Mouse (Mus musculus) intestine, embryonic 14.5 days (tissue): ENCODE measurements around the gene Slc35f4. TPM values are rescaled to one million over a fixed set of nuclear protein-coding genes. Genes with fewer than 3 reads are reported as not detected.
"Not testable (repeated sequence)": the region's sequence is repeated elsewhere in the genome, so short reads cannot be mapped to it uniquely, and the experiment has no call there.

Experiments
- ATAC-seq: fragments of 200-750 bp; cut with Nextera tagmentation; replicated peaks from 2 replicates; pipeline ENCODE4 v1.8.0; 2017; ENCODE audit warnings: low read depth, moderate number of reproducible peaks, moderate TSS enrichment, moderate library complexity; ENCODE audit not compliant: low FRiP score, low TSS enrichment
- DNase-seq: peaks from one replicate; pipeline ENCODE4 v3.0.0-alpha.2; 2018; ENCODE audit warnings: low spot score
- H3K27ac ChIP-seq: fragments of 300-500 bp; sonication (generic); 2 replicates; pipeline ENCODE4 v1.5.1; 2014; ENCODE audit warnings: low read depth, mild to moderate bottlenecking, control low read depth
- H3K27me3 ChIP-seq: fragments of 300-500 bp; sonication (generic); replicated peaks from 2 replicates; pipeline ENCODE4 v1.6.1; 2014; ENCODE audit warnings: low read length, control low read depth; ENCODE audit not compliant: control insufficient read depth, insufficient read depth
- H3K36me3 ChIP-seq: fragments of 300-500 bp; sonication (generic); 2 replicates; pipeline ENCODE4 v1.6.1; 2014; ENCODE audit warnings: low read length, control low read depth; ENCODE audit not compliant: control insufficient read depth, insufficient read depth
- H3K4me1 ChIP-seq: fragments of 300-500 bp; sonication (generic); replicated peaks from 2 replicates; pipeline ENCODE4 v1.6.1; 2014; ENCODE audit warnings: low read length, control low read depth, mixed read lengths; ENCODE audit not compliant: control insufficient read depth, insufficient read depth
- H3K4me2 ChIP-seq: fragments of 300-500 bp; sonication (generic); 2 replicates; pipeline ENCODE4 v1.6.1; 2014; ENCODE audit warnings: low read length
- H3K4me3 ChIP-seq: fragments of 300-500 bp; sonication (generic); 2 replicates; pipeline ENCODE4 v1.5.1; 2014; ENCODE audit warnings: low read depth, low read length, control low read depth, mixed read lengths
- H3K9ac ChIP-seq: fragments of 300-500 bp; sonication (generic); 2 replicates; pipeline ENCODE4 v1.6.1; 2014; ENCODE audit warnings: mild to moderate bottlenecking, low read length
- H3K9me3 ChIP-seq: fragments of 300-500 bp; sonication (generic); 2 replicates; pipeline ENCODE4 v1.6.1; 2016; ENCODE audit warnings: low read length, control low read depth; ENCODE audit not compliant: control insufficient read depth
- WGBS: fragments of 180-500 bp; shearing (Covaris S2); extraction: QIAGEN DNeasy Blood & Tissue Kit; methylation state at CpG from one replicate; pipeline ENCODE4 v1.1.7; 2014; 5-methylcytosine and 5-hydroxymethylcytosine counted together
- microRNA-seq: library from miRNA; unstranded; fragments of <30 nt; microRNA quantifications from one replicate; pipeline ENCODE4, GENCODE M21; 2016
- polyA plus RNA-seq: library from polyadenylated mRNA; unstranded; fragments of >200 nt; fragmentation: Nextera tagmentation; extraction: Ambion mirVana; gene quantifications from 2 replicates; pipeline ENCODE4 v1.2.1, GENCODE M21; 2014

Slc35f4 gene
- polyA plus RNA-seq, 1 experiment from 2014 or later = 0.30 TPM

DNA sequence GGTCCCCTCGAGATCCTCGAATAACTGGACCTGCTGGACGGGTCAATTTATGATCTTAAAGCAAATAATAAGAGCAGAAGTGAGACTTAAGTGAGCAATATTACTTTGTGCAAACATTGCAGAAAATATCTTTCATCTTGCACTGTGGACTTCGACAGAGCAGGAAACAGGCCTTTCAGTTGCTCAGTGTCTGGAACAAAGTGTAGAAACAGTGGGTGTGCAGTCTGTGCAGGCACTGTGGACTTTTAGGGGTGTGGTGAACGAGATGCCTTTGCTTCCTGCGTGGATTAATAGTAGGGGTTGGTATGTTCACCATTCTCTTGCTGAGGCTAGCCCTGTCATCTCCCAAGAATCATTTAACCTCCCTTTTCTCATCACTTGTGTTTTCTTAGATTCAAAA is 247.0 kb downstream of the Slc35f4 start:
- Histone ChIP-seq H3K9ac (no peak overlapping the region), H3K4me3 (no peak overlapping the region), H3K4me1 (peaks cover 4% of the 10 kb centered on the region; the same call in 1 of the 2 replicates), H3K4me2 (no peak overlapping the region), H3K27me3 (no peaks in the 10 kb centered on the region), H3K36me3 (no peaks in the 10 kb centered on the region), H3K9me3 (no peaks in the 10 kb centered on the region), H3K27ac (no peak overlapping the region)
- DNase-seq (no peak), ATAC-seq (peak; percentile 88)
- 50% methylated on average over 6 of the region's 6 CpGs for WGBS

GRCm38 (mm10) chr14:49278479-49278878 is 247.4 kb downstream of the Slc35f4 start:
- not testable (repeated sequence) for H3K4me3 ChIP-seq, H3K27me3 ChIP-seq, H3K27ac ChIP-seq, H3K4me2 ChIP-seq, H3K9ac ChIP-seq, H3K9me3 ChIP-seq, H3K4me1 ChIP-seq, DNase-seq, H3K36me3 ChIP-seq
- ATAC-seq = peak; percentile 65
- WGBS = 64% methylated on average over 9 of the region's 9 CpGs

GRCm38 (mm10) chr14:49277642-49278041 is 248.2 kb downstream of the Slc35f4 start:
- H3K27ac ChIP-seq = no peak overlapping the region
- no peak overlapping the region for H3K9ac ChIP-seq
- no peaks in the 10 kb centered on the region for H3K27me3 ChIP-seq
- 25% methylated on average over 3 of the region's 3 CpGs for WGBS
- DNase-seq = no peak
- H3K36me3 ChIP-seq = no peaks in the 10 kb centered on the region
- no peak overlapping the region for H3K4me2 ChIP-seq
- H3K4me3 ChIP-seq = no peak overlapping the region
- H3K9me3 ChIP-seq = no peaks in the 10 kb centered on the region
- ATAC-seq = no peak
- H3K4me1 ChIP-seq = peaks cover 4% of the 10 kb centered on the region; the same call in 1 of the 2 replicates

DNA sequence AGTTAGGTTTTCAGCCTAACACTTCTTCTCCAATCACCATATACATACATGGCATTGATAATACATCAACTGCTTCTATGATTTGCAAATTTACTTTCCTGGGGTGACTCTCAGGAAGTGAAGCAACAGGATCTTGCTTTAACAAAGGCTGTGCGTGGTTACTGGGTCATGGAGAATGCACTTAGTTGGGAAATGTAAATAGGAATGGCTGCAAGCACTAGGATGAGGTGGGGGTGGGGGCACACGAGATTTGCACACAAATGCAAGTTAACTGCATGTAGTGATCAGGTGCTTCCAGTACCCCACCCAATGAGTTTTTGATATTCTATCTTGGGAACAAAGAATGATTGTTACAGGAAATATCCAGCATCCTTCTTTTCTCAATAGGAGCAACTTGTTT is 250.5 kb downstream of the Slc35f4 start:
- no peak overlapping the region for H3K4me3 ChIP-seq
- ATAC-seq = no peak

GRCm38 (mm10) chr14:49265286-49266002 is 260.4 kb downstream of the Slc35f4 start:
- Histone ChIP-seq H3K9ac (no peak overlapping the region), H3K27ac (no peak overlapping the region), H3K4me1 (no peaks in the 10 kb centered on the region), H3K36me3 (no peaks in the 10 kb centered on the region), H3K27me3 (no peaks in the 10 kb centered on the region), H3K4me2 (no peak overlapping the region), H3K9me3 (no peaks in the 10 kb centered on the region), H3K4me3 (no peak overlapping the region)
- 83% methylated on average over 5 of the region's 5 CpGs for WGBS
- peak; percentile 47; the same call in 1 of the 2 replicates for ATAC-seq
- DNase-seq = no peak

More for the DNA sequence above, 250.5 kb downstream of the Slc35f4 start:
- peaks cover 4% of the 10 kb centered on the region; the same call in 1 of the 2 replicates for H3K4me1 ChIP-seq
- WGBS = 46% methylated on average over 2 of the region's 2 CpGs
- no peak for DNase-seq
- H3K27ac ChIP-seq = no peak overlapping the region
- H3K9ac ChIP-seq = no peak overlapping the region
- no peaks in the 10 kb centered on the region for H3K36me3 ChIP-seq
- H3K4me2 ChIP-seq = no peak overlapping the region
- no peaks in the 10 kb centered on the region for H3K27me3 ChIP-seq
- no peaks in the 10 kb centered on the region for H3K9me3 ChIP-seq

Small RNA genes lying within 50 kb of the gene (microRNA-seq; reads per million reads assigned to microRNA genes)
- not detected for gene Gm22949
